ENCODE assay signal across 28 mouse cellular contexts in genomic region chr9:59431626-59432025, GRCm38 (mm10). TPM values are rescaled to one million over a fixed set of nuclear protein-coding genes. Genes with fewer than 3 reads are reported as not detected.
DNase-seq lines count a peak whose midpoint lies in the region; ATAC-seq and TF ChIP-seq lines count a peak whose summit lies in the region.
"Had no signal": no experiment of that assay in that cellular context is flagged by ENCODE, and none has a peak within 500 bp of the region (broad histone marks: within the 10 kb centered on the region; RNA-seq: fewer than 3 reads in every experiment).

No protein-coding gene starts in this region.

- TF ChIP-seq CTCF in thymus, adult 2 months (IDR thresholded peaks at IDR 0.05; ENCODE audit: borderline replicate concordance, control insufficient read depth, extremely low read depth, insufficient read depth, low read length, poor library complexity) = no peak

- H3K27ac ChIP-seq in thymus, adult 2 months (ENCODE audit: control insufficient read depth, insufficient read depth, low read length) = no peak overlapping the region
- H3K27ac ChIP-seq: heart, adult 2 months; heart, embryonic 13.5 days; hindbrain, embryonic 10.5 days; hindbrain, embryonic 15.5 days; liver, embryonic 14.5 days; macrophage; midbrain, embryonic 13.5 days had no signal

- no peaks in the 10 kb centered on the region; the same call in 1 of the 2 replicates for H3K4me1 ChIP-seq in thymus, adult 2 months (replicated peaks; ENCODE audit: control insufficient read depth, insufficient read depth, low read length)
- H3K4me1 ChIP-seq: hindbrain, embryonic 10.5 days; hindbrain, embryonic 15.5 days; midbrain, embryonic 13.5 days had no signal

- no peak for TF ChIP-seq POLR2A in thymus, adult 2 months (IDR thresholded peaks at IDR 0.05; ENCODE audit: control insufficient read depth, extremely low read depth, insufficient read depth, low read length, poor library complexity)

- DNase-seq in thymus, adult 2 months = peak; percentile 14
- no peak for DNase-seq in thymus, adult 18-20 months
- peak; percentile 48 for DNase-seq in brain, adult 2 months (ENCODE audit: low read depth, low spot score)
- DNase-seq in telencephalon, adult 2 months (ENCODE audit: low read depth, low spot score) = peak; percentile 32
- no peak for DNase-seq in heart, adult 9 months (ENCODE audit: low spot score in 2 of 2)
- no peak for DNase-seq in kidney, adult 9 months
- DNase-seq: adrenal gland, postnatal 36 days; B cell, adult 2 months; cerebellum, adult 8-10 months; cerebellum, postnatal 25 days; heart, adult 2 months; heart, postnatal 10 days; kidney, adult 8-10 months; kidney, postnatal 10 days; layer of hippocampus, postnatal 36 days; liver; lung, adult 2 months; lung, postnatal 10 days had no signal

- no peaks in the 10 kb centered on the region for H3K27me3 ChIP-seq in thymus, adult 2 months (ENCODE audit: control insufficient read depth, insufficient read depth, low read length)
- H3K27me3 ChIP-seq: heart, embryonic 13.5 days; hindbrain, embryonic 15.5 days; midbrain, embryonic 13.5 days; Patski had no signal

- ATAC-seq in CD4-positive, CD25-positive, alpha-beta regulatory T cell, adult 4 months = peak; percentile 95
- ATAC-seq: forebrain, embryonic 14.5 days; intestine, embryonic 16.5 days; midbrain, embryonic 13.5 days; Patski had no signal

- no peak overlapping the region for H3K4me3 ChIP-seq in thymus, adult 2 months (ENCODE audit: control insufficient read depth, insufficient read depth, low read length)
- H3K4me3 ChIP-seq: heart, adult 2 months; heart, embryonic 13.5 days; hindbrain, embryonic 10.5 days; hindbrain, embryonic 15.5 days; midbrain, embryonic 13.5 days had no signal

- H3K36me3 ChIP-seq in thymus, adult 2 months (ENCODE audit: control insufficient read depth, insufficient read depth, low read length) = peaks cover 4% of the 10 kb centered on the region

- 59% methylated on average over 2 of the region's 2 CpGs for WGBS in thymus, adult 2 months

RNA-seq across cellular contexts. Expression of gene Arih1, which starts 54.8 kb away (rescaled TPM):
- polyA plus RNA-seq in thymus, adult 2 months (2012; rRNA removed) = 32.7 and 34.1 TPM in 2 replicates
- 10 to 100 TPM; 29.6 to 30.0 TPM for polyA plus RNA-seq in CD4-positive, CD25-positive, alpha-beta regulatory T cell, adult 4 months (2017; shearing (Covaris generic))

Comparison
In these comparisons a context has a peak if more than half of its experiments do, and no peak if none do; other contexts are left out.
1. DNase-seq: peak in thymus, adult 2 months (single experiment), brain, adult 2 months (single experiment) and telencephalon, adult 2 months (single experiment); none in thymus, adult 18-20 months (0 of 2), heart, adult 9 months (0 of 2) and kidney, adult 9 months (single experiment).